14 mouse cellular contexts compared by ENCODE assay signal in genomic region chr5:124211669-124212068, GRCm38 (mm10). TPM values are rescaled to one million over a fixed set of nuclear protein-coding genes. Genes with fewer than 3 reads are reported as not detected.
DNase-seq lines count a peak whose midpoint lies in the region; ATAC-seq and TF ChIP-seq lines count a peak whose summit lies in the region.
"Had no signal": no experiment of that assay in that cellular context is flagged by ENCODE, and none has a peak within 500 bp of the region (broad histone marks: within the 10 kb centered on the region; RNA-seq: fewer than 3 reads in every experiment).

No protein-coding gene starts in this region.

- intact Hi-C loops in heart, adult 2 months (cut with DNase I): no loop called here
- intact Hi-C loops in heart, postnatal 36 days (cut with DNase I): no loop called here

- peaks cover 11% of the 10 kb centered on the region for H3K36me3 ChIP-seq in heart, adult 2 months (ENCODE audit: control insufficient read depth, insufficient read depth, low read length)
- H3K36me3 ChIP-seq in heart, postnatal 0 days (replicated peaks; ENCODE audit: control insufficient read depth, insufficient read depth, low read length): no peaks in the 10 kb centered on the region
- no peaks in the 10 kb centered on the region for H3K36me3 ChIP-seq in liver, adult 2 months (ENCODE audit: control insufficient read depth, insufficient read depth, low read length)
- H3K36me3 ChIP-seq in liver, embryonic 11.5 days (ENCODE audit: control insufficient read depth, insufficient read depth, low read length): peaks cover 5% of the 10 kb centered on the region; the same call in 1 of the 2 replicates
- peaks cover 19% of the 10 kb centered on the region; the same call in 1 of the 2 replicates for H3K36me3 ChIP-seq in embryonic facial prominence, embryonic 10.5 days (replicated peaks)
- H3K36me3 ChIP-seq: hindbrain, embryonic 13.5 days had no signal

- no peak overlapping the region for H3K4me2 ChIP-seq in heart, postnatal 0 days (ENCODE audit: low read depth, low read length)
- no peak overlapping the region for H3K4me2 ChIP-seq in liver, embryonic 11.5 days
- H3K4me2 ChIP-seq: hindbrain, embryonic 13.5 days had no signal

- no peak for TF ChIP-seq CTCF in heart, adult 2 months (IDR thresholded peaks at IDR 0.05)
- TF ChIP-seq CTCF in heart, postnatal 0 days (IDR thresholded peaks at IDR 0.05; ENCODE audit: low read depth): no peak
- TF ChIP-seq CTCF in liver, adult 2 months (IDR thresholded peaks at IDR 0.05; ENCODE audit: low read depth, low read length): no peak

- no peaks in the 10 kb centered on the region for H3K27me3 ChIP-seq in heart, adult 2 months (ENCODE audit: control insufficient read depth, insufficient read depth, low read length)
- H3K27me3 ChIP-seq in heart, postnatal 0 days (ENCODE audit: control insufficient read depth, insufficient read depth, low read length): no peaks in the 10 kb centered on the region
- no peaks in the 10 kb centered on the region for H3K27me3 ChIP-seq in liver, adult 2 months (ENCODE audit: control insufficient read depth, insufficient read depth, low read length)
- H3K27me3 ChIP-seq in liver, embryonic 11.5 days (replicated peaks; ENCODE audit: control insufficient read depth, insufficient read depth, low read length): no peaks in the 10 kb centered on the region
- H3K27me3 ChIP-seq in embryonic facial prominence, embryonic 10.5 days (replicated peaks; ENCODE audit: low read depth, poor library complexity, severe bottlenecking): no peaks in the 10 kb centered on the region
- H3K27me3 ChIP-seq: hindbrain, embryonic 13.5 days; megakaryocyte, embryonic 14.5 days had no signal

- DNase-seq in heart, adult 2 months: no peak
- DNase-seq in heart, postnatal 36 days: no peak
- DNase-seq in heart, postnatal 0 days (ENCODE audit: low spot score): no peak
- no peak for DNase-seq in heart, adult 9 months (ENCODE audit: low spot score in 2 of 2)
- DNase-seq in liver, adult 2 months (ENCODE audit: extremely low read depth, low read depth, low spot score): no peak
- DNase-seq in liver, embryonic 11.5 days (ENCODE audit: low spot score): no peak
- no peak for DNase-seq in embryonic facial prominence, embryonic 10.5 days (ENCODE audit: low spot score)
- DNase-seq: right cerebral cortex, adult 18-20 months; spleen, adult 18-20 months had no signal

- no peak for TF ChIP-seq EP300 in heart, adult 2 months (IDR thresholded peaks at IDR 0.05; ENCODE audit: insufficient read depth, low read depth, low read length)
- no peak; the same call in 1 of the 2 replicates for TF ChIP-seq EP300 in heart, postnatal 0 days (IDR thresholded peaks at IDR 0.05; ENCODE audit: low read depth)

- no peak overlapping the region; the same call in 1 of the 2 replicates for H3K9ac ChIP-seq in heart, adult 2 months (ENCODE audit: low read depth, low read length)
- H3K9ac ChIP-seq in heart, postnatal 0 days (replicated peaks; ENCODE audit: low read depth, low read length): peak overlapping the region; percentile 16; the same call in 1 of the 2 replicates
- H3K9ac ChIP-seq in liver, adult 2 months (ENCODE audit: low read depth, low read length): peak overlapping the region; percentile 70
- H3K9ac ChIP-seq in liver, embryonic 11.5 days (ENCODE audit: low read depth, low read length): no peak overlapping the region
- H3K9ac ChIP-seq: hindbrain, embryonic 13.5 days had no signal

- no peaks in the 10 kb centered on the region for H3K9me3 ChIP-seq in heart, postnatal 0 days (replicated peaks; ENCODE audit: control insufficient read depth, low read length)
- H3K9me3 ChIP-seq in liver, embryonic 11.5 days (ENCODE audit: control insufficient read depth, low read length): no peaks in the 10 kb centered on the region
- H3K9me3 ChIP-seq in embryonic facial prominence, embryonic 10.5 days: no peaks in the 10 kb centered on the region
- H3K9me3 ChIP-seq: hindbrain, embryonic 13.5 days; megakaryocyte, embryonic 14.5 days had no signal

- peaks cover 62% of the 10 kb centered on the region for H3K4me1 ChIP-seq in heart, adult 2 months (ENCODE audit: control insufficient read depth, insufficient read depth, low read length)
- H3K4me1 ChIP-seq in heart, postnatal 0 days (ENCODE audit: control insufficient read depth, insufficient read depth): peaks cover 80% of the 10 kb centered on the region
- peaks cover 19% of the 10 kb centered on the region for H3K4me1 ChIP-seq in liver, adult 2 months (ENCODE audit: control insufficient read depth, insufficient read depth, low read length)
- peaks cover 71% of the 10 kb centered on the region for H3K4me1 ChIP-seq in liver, embryonic 11.5 days (replicated peaks; ENCODE audit: control insufficient read depth, insufficient read depth, low read length)
- H3K4me1 ChIP-seq in embryonic facial prominence, embryonic 10.5 days: peaks cover 57% of the 10 kb centered on the region

- H3K27ac ChIP-seq in heart, adult 2 months: peak overlapping the region; percentile 88
- H3K27ac ChIP-seq in heart, postnatal 0 days (ENCODE audit: low read depth): peak overlapping the region; percentile 89
- H3K27ac ChIP-seq in liver, adult 2 months (replicated peaks; ENCODE audit: insufficient read depth, low read depth, low read length): peak overlapping the region; percentile 77
- H3K27ac ChIP-seq in liver, embryonic 11.5 days (ENCODE audit: low read depth, low read length): no peak overlapping the region
- H3K27ac ChIP-seq in embryonic facial prominence, embryonic 10.5 days (replicated peaks): 0 out of 2 replicates have a peak overlapping the region, but pooled peaks have one; percentile 66
- H3K27ac ChIP-seq: hindbrain, embryonic 13.5 days had no signal

- TF ChIP-seq POLR2A in heart, adult 2 months (IDR thresholded peaks at IDR 0.05; ENCODE audit: insufficient read depth, low read depth, low read length): no peak
- no peak for TF ChIP-seq POLR2A in liver, adult 2 months (IDR thresholded peaks at IDR 0.05; ENCODE audit: extremely low read depth, insufficient read depth, low read length)

- WGBS in heart, adult 2 months: 40% methylated on average over 2 of the region's 2 CpGs
- WGBS in heart, postnatal 0 days: 34% methylated on average over 2 of the region's 2 CpGs
- WGBS in liver, adult 2 months: 59% methylated on average over 2 of the region's 2 CpGs
- WGBS in liver, embryonic 11.5 days: 88% methylated on average over 2 of the region's 2 CpGs
- 90% methylated on average over 2 of the region's 2 CpGs for WGBS in embryonic facial prominence, embryonic 10.5 days

- H3K4me3 ChIP-seq in heart, adult 2 months: no peak overlapping the region
- no peak overlapping the region for H3K4me3 ChIP-seq in heart, postnatal 0 days (ENCODE audit: low read depth, low read length)
- H3K4me3 ChIP-seq in liver, adult 2 months (ENCODE audit: insufficient read depth, low read depth, low read length): no peak overlapping the region
- no peak overlapping the region for H3K4me3 ChIP-seq in liver, embryonic 11.5 days (ENCODE audit: low read depth, low read length)
- H3K4me3 ChIP-seq in embryonic facial prominence, embryonic 10.5 days: no peak overlapping the region
- H3K4me3 ChIP-seq: hindbrain, embryonic 13.5 days; megakaryocyte, embryonic 14.5 days had no signal

- no peak for ATAC-seq in heart, postnatal 0 days (ENCODE audit: insufficient read depth, low read depth)
- ATAC-seq in liver, embryonic 11.5 days (replicated peaks; ENCODE audit: low FRiP score): no peak
- ATAC-seq in erythroid progenitor cell, adult 5-6 weeks (replicated peaks; ENCODE audit: low FRiP score, poor library complexity, severe bottlenecking): no peak
- ATAC-seq: intestine, embryonic 16.5 days; midbrain, embryonic 16.5 days had no signal

- no peaks in the 10 kb centered on the region for H3K79me2 ChIP-seq in heart, adult 2 months (replicated peaks; ENCODE audit: control insufficient read depth, insufficient read depth, low read length)
- peaks cover 11% of the 10 kb centered on the region; the same call in 1 of the 2 replicates for H3K79me2 ChIP-seq in liver, adult 2 months (ENCODE audit: control insufficient read depth, insufficient read depth, low read length)

RNA-seq across cellular contexts. Expression of gene Pitpnm2, which starts 37.9 kb away (rescaled TPM):
- total RNA-seq in heart, adult 2 months (2021): 10 to 100 TPM; 40.1 TPM
- polyA plus RNA-seq in heart, adult 2 months (2012; rRNA removed): 34.9 and 37.7 TPM in 2 replicates
- total RNA-seq in heart, postnatal 36 days (2021): 10 to 100 TPM; 43.9 to 45.5 TPM
- 17.1 and 28.6 TPM in 2 replicates for total RNA-seq in heart, postnatal 0 days (2014; rRNA removed; ENCODE audit: low replicate concordance)
- 3.1 and 3.2 TPM in 2 replicates for polyA plus RNA-seq in heart, postnatal 0 days (2015; fragmentation: Nextera tagmentation; extraction: Ambion mirVana)
- total RNA-seq in liver, adult 2 months (2014; rRNA removed): 10.6 and 13.9 TPM in 2 replicates
- 25.5 and 30.3 TPM in 2 replicates for polyA plus RNA-seq in liver, adult 2 months (2012; rRNA removed)
- 5.1 and 5.9 TPM in 2 replicates for polyA plus RNA-seq in liver, embryonic 11.5 days (2014; fragmentation: Nextera tagmentation; extraction: Ambion mirVana)
- 3.2 and 4.0 TPM in 2 replicates for polyA plus RNA-seq in embryonic facial prominence, embryonic 10.5 days (2016; fragmentation: Nextera tagmentation; extraction: Ambion mirVana)
- total RNA-seq in erythroid progenitor cell, adult 5-6 weeks (2015; ENCODE audit: low replicate concordance): 0.42 and 2.5 TPM in 2 replicates
- 0.51 and 0.76 TPM in 2 replicates for total RNA-seq in erythroid progenitor cell, adult 5-6 weeks (2017; ENCODE audit: low replicate concordance)

Comparison
In these comparisons a context has a peak if more than half of its experiments do, and no peak if none do; other contexts are left out.
1. H3K9ac ChIP-seq: peak in heart, postnatal 0 days (single experiment) and liver, adult 2 months (single experiment); none in heart, adult 2 months (single experiment) and liver, embryonic 11.5 days (single experiment).